Mouse (Mus musculus) lung, postnatal 0 days (tissue): ENCODE results near the gene Tmem213.

Experiments used
- CTCF ChIP-seq: IDR thresholded peaks from 2 replicates; pipeline ENCODE4 v1.5.1; 2016; ENCODE audit warnings: antibody characterized with exemption, mild to moderate bottlenecking
- EP300 ChIP-seq: IDR thresholded peaks from 2 replicates; pipeline ENCODE4 v1.6.1; 2016; ENCODE audit warnings: antibody characterized with exemption, mild to moderate bottlenecking, control low read depth

DNA sequence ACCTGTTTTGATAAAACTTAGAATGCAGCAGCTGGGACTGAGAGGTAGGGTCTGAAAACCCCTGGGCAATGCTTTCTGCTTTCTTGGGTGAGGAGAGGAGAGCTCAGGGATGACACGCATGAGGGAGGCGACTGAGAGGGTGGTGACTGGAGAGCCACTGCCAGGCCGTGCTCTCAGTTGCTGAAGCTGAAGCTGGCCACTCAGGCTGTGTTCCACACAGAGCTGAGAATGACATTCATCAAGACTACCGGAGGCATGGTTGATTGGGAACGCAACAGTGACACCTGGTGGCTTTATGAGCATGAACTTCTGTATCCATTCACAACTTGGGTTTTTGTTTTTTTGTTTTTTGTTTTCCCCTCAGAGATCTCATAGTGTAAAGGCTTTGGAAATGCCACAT lies 42.8 kb upstream of the Tmem213 start:
- TF ChIP-seq CTCF (peak; percentile 86), EP300 (no peak)
